Mouse (Mus musculus) urinary bladder, postnatal 14 days (tissue): ENCODE measurements around the gene Plcb2.
A peak's percentile ranks its signal among the peaks of the same experiment; 100 is the strongest.

Experiments
- DNase-seq: peaks from one replicate; pipeline ENCODE4 v3.0.0; 2021; ENCODE audit warnings: low spot score

Gene Plcb2

DNA sequence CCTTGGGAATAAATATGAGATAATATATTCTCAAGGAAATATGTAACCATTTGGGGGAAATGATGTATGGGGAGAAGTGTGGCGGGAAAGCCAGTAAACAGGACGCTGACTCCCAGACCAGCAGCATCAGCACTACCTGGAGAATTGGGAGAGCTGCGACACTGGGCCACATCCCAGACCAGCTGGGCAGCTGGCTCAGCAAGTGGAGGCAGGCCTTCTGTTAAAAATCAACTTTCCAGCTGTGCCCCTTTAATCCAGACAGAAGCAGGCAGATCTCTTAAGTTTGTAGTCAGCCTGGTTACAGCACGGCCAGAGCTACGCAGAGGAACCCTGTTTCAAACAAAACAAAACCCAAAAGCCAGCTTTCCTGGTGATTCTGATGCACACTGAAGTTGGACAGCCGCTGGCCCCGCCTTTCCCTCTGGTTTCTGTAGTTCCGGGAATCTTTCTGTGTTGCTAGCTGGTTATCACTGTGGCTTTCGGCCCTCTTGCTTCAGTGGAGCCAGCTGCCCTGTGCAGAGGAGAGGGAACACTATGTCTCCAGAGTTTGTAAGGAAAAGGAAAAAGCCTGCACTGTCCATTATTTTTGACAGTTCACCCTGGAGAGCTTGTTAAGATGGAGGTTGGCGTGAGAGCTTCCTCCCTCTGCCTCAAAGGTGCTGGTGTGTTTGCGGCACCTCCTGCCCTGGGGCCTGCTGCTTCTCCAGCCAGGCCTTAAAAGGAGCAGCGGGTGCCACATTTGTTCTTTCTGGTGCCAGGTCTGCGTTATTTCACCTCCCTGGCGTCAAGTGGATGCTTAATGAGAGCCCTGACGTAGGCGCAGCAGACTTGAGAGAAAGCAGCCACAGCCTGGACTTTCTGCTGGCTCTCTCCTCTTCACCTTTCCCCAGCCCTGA lies 23.9 kb upstream of the Plcb2 start:
- DNase-seq, result no peak

DNA sequence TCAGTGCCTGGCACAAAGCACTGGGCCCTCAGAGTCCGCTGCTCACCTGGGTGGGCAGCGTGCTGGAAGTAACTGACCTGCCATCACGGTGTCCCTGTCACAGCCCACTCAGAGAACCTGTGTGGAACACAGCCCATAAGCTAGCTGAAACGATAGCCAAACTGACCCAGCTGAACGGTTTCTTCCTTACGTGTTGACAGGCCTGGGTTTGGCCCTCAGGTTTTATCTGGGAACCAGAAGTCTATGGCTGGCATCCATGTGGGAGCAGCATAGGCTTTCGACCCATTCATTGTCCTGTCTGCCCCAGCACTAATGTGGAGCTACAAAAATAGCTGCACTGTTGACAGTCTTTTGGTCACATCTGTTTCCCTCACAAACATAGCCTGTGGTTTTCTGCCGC lies 22.2 kb upstream of the Plcb2 start:
- no peak for DNase-seq

DNA sequence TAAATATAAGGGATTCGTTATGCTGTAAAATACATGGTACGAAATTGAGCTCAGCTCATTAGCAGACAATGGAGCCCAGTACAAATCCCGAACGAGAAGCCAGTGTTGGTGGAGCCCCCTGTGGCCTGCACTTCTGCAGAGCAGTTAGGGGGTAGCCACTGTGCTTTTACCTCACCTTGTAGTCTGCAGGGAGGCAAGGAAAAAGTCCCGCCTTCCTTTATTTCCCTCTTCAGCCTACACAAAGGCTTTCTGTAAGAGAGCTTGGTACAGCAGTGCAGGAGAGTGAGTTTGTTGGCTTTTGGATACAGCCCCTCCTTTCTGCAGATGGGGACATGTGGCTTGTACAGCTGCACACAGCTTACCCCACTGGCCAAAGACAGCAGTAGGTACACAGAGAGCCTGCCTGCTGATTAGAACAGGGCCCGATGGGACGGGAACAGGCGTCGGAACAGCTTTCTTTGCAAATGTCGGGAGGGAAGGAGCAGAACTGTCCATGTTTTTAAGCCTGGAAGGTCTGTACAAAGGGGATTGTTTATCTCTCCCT lies 21.2 kb upstream of the Plcb2 start:
- no peak for DNase-seq

DNA sequence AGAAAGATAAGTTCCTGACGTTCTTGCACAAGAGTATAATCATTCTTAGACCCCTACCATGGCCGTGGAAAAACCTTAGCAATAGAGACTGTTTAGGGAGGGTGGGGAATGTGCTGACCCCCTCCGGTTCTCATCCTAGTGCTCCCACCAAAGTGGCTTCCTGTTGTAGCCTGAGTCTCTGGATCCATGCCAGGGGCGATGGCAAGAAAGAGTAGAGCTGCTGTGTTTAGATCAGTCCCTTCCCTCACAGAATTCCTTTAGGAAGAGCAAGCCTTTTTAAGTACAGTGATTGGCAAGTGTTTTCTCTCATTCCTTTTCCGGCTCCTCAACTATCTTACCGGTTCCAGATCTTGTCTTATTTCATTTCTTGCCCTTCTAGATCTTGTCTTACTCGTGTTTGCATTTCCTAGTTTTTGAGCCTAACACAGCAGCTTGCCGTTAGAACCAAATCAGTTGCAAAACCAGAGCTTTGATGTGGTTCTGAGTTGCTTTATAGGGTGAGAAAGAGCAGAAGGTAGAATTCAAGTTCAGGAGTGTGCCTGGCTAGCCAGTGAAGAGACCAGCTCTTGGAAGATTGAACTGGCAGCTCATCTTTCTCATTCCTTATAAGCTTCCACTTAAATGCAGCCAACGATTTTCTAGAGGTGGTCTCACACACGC lies 19.2 kb upstream of the Plcb2 start:
- no peak for DNase-seq

DNA sequence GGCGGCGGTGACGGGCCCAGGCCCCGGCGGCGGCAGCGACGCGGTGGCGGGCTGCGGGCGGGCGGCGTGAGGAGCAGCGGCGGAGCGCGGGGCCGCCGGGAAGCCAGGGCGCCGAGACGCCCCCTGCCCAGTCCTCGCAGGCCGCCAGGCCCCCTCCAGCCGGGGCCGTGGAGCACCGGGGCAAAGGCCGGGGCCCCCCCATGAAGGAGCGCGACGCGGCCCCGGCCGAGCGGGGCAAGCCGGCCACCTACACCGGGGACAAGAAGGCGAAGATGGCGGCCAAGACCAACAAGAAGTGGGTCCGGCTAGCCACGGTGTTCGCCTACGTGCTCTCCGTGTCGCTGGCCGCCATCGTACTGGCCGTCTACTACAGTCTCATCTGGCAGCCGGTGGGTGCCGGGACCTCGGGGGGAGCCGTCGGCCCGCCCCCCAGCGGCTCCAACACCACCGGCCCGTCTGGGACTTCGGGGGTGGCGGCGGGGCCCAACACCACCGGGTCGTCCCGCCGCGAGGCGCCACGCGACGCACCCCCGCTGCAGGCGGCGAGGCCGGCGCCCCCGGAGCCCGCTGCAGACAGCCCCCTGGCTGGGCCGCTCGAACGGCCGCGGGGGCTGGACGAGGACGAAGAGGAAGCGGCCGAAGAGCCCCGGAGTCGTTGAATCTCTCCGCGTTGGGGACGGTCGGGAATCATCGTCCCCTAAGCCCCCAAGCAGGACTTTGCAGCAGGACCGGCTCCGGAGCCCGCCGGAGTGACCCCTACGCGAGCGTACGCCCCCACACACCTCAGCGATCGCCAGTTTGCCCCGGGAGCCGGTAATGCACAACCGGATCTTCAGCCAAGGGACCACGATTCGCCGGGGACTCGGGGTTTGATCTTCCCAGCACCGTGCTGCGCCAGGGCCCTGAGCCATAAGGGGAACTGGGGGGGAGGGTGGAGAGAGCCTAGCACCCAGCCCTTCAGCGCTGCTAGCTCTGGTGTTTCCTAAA lies 18.0 kb upstream of the Plcb2 start:
- DNase-seq, result no peak

DNA sequence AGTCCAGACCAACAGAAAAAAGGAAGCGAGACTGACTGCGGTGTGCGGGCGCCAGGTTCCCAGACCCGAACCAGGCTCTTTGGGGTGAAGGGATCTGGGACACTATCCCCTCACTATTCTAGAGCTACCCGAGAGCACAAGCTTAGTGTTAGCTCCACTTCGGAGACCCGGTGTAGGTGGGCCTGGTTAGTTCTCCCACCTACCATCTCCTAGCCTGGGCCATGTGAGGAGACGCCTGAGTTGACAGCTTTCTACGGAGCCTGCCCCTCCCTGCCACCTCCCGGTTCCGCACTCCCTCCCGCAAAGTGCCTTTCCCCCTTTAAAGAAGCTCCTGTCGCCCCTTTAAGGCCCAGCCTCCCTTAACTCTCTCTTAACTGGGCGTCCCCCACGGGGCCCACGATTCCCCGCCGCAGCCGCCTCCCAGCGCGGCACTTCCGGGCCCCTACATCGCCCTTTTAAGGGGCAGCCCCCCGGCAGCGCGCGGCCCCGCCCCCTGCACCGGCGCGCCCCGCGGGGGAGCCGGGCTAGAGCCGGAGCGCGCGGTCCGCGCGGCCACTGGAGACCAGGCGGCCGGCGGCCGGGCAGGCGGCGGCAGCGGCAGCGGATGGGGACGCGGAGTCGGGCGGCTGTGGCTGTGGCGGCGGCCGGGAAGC lies 17.1 kb upstream of the Plcb2 start, which contains the start of gene Inafm2:
Gene Inafm2, plus strand, starts transcription at position 527 of the 653 bp plus-strand sequence.
- DNase-seq, result peak; percentile 90

DNA sequence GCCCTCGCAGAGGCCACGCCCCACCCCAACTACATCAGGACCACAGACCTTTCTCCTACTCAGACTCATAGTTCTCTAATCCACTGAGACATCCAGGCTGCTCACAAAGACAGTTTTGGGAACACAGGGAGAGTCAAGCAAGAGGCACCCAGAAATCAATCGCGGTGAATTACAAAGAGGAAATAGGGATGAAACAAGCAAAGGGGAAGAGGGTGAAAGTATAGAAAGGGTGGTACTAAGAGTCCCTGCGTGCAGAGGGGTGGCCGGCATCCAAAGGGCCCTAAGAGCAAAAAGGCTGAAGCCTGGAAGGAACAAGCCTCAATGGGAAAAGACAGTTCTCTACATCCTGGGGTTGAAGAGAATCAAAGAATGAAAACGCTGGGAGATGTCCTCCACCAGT lies 16.4 kb upstream of the Plcb2 start:
- no peak for DNase-seq

DNA sequence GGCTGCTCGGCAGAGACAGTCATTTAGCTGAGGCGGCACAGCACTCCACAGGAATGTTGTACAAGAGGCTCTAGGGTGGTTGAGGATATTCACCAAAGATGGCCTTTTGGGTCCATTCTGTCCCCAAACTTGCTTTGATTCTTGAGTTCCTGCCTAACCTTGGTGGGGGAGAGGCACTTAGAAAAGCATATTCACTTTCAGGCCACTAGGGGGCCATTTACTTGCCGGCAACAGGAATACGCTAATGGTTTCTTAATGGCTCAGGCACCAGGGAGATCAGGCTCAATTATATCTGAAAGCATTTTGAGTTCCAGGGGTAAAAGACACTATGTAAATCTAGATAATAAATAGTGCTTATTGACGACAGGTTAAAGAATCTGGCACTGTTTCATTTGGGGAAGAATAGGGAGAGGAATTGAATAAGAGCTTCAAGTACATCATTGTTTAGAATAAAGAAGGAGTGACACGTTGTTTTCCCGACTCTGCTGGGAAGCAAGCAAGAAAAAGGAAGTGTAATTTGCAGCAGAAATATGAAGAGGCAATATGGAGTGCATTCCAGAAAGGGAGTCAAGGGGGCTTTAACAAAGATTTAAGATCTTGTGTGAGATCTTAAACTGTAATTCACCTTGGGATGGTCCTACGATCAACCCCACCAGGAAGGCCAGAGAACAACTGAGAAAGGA lies 15.2 kb upstream of the Plcb2 start:
- DNase-seq, result no peak

DNA sequence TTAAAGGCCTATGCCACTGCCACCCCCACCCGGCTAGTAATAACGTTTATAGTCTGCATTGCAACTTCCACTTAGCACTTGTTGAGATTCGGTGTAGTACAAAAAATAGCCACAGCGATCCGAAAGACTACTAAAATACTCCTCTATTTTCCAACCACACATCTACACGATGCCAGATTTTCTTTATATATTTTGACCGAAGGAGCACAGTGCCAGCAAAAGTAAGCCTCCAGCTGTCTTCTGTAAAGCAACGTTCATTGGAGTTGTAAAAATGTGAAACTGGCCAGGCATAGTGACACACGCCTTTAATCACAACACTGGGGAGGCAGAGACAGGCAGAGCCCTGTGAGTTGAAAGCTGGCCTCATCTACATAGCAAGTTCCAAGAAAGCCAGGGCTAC lies 12.9 kb upstream of the Plcb2 start:
- DNase-seq, result no peak

DNA sequence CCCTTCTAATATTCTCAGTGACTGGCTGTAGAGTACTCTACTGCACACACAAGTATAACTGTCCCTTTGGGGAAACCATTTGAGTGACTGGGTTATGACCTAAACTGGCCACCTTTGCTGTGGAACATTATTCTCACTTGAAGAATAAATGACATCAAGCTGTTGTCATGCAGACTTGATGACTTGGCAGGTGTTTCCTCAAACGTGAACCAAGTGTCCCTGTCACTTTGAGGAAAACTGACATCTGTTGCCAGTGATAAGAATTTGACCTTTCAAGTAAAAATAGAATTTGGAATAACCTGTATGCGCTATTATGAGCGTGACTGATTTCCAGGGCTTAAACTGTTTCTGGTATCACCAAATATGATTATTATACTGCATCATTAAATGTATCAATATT lies 12.1 kb upstream of the Plcb2 start:
- DNase-seq, result no peak

DNA sequence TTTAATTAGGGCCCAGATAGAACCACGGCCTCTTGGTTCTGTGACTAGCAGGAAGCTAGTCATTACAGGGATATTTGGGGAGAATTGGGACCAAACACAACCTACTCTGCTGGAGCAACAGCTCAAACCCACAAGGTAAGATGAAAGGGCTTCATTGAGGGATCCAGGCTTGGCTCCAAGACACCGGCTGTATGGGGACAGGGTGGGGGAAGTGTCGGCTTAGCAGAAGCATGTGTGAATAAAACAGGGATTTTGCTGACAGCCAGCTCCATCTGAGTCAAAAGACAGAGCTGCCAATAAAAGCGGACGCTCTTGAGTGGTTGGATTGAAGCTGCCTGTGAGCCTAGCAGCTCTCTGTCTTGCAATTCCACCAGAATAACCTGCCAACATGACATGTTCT lies 5.1 kb upstream of the Plcb2 start:
- no peak for DNase-seq

DNA sequence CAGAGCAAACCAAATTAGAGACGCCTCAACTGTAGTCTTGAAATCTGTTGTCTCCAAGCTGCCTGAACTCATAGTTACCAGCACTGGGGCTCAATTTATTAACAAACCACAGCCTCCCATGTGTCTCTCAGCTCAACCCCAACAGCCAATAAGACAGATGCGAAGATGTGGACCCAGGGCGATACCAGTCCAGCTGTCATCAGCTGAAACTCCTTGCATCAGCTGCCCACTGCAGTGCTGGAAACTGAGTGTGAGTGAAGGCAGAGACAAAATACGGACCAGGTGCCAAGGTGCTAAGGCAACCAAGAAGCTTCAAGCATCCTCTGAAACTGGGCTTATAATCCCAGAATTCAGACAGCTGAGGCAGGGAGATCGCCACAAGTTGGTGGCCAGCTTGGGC lies 3.7 kb upstream of the Plcb2 start:
- DNase-seq, result no peak

DNA sequence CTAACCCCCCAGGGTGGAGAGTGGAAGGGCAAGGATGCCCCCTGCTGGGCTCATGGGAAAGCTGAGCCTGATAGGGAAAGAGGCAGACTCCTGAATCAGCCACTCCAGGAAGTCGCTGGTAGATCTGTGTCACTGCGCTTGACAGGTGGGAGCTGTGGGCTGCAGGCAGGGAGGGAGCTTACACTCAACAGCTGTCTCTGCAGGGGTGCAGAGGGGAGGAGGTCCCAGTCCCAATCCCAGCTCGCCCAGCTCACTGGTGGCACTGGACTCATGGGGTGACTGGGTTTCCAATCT lies 2.3 kb upstream of the Plcb2 start:
- DNase-seq, result peak; percentile 71

DNA sequence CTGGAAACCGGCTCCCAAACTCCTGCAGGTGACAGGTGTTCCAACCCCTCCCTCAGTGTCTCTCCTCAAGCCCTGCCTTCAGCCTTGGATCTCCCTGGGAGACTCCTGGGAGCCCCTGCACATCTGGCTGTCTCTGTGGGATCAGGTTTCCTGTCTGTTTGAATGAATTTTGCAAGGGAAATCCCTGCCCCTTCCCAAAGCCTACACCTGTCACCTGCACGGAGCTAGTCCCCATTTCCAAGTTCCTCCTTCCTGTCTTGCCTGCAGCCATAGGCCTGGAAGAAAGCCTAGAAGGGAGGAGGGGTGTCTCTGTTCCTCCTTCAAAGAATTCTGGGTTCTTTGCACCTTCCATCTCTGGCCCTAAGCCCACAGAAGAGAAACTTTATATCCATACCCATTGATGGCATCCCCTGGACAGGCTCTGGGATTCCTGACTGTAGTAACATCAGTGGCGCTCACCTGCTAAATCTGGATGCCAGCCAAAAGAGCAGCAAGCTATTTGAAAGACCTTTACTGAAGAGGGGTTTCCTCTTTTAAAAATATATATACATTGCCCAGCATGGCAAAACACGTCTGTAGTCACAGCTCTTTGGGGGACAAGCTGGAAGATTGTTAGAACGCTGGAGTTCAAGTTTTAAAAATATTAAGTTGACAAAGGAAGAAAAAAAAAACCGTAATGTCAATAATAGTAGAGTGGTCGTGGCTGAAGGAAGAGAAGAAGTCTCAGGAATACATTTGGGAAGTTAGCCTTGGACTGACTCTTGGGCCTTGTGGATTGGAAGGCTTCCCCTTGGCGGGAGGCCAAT lies 1.8 kb upstream of the Plcb2 start:
- no peak for DNase-seq

DNA sequence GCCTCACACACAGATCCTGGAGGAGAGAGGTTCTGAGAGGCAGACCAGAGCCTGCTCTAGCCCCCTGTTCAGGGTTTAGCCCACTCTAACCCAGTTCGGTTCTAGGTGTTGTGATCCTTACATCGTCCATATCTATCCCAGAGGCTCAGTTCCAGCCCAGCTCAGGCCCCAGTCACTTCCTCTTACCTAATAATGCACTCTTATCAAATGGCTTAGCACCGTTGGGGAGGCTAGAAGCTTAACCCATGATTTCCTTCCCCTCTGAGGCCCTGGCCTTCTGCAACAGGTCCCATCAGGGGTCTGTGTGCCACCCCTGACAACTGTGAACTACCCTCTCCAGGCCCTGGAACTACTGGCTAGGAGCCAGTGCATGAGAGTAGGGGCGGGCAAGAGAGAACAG lies 956 bp upstream of the Plcb2 start:
- DNase-seq, result no peak

DNA sequence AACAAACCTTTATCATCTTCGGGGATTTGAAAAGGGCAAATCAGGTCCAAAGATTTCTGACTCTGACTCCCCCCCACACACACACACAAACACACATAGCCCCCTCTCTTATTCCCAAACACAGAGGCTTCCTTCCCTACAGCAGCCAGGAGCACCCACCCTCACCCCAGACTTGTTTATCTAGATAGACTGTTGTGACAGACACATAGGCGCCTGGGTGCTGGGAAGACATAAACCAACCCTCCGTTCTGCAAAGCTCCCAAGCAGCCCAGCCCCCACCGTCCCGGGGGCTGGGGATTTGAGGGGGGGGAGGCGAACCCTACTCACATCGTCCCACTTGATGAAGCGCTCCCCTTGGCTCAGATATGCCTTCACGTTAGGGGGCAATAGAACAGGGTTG lies 327 bp downstream of the Plcb2 start:
- no peak for DNase-seq

DNA sequence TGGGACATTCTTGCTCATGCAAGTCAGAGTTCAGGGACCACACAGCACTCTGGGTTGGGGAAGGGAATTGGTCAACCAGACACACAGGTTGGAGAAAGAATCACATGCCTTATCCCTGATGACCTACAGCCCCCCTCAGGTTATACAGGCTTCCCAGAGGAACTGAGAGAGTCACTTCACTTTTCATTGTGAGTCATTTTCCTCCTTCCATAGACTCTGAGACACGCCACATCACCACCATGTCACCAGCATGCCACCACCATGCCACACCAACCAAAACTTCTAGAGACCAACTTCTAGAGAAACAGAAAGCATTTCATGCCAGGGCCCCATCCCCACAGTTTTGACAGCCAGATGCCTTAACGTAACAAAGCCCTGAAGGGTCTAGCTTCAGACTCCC lies 1.4 kb downstream of the Plcb2 start:
- DNase-seq, result no peak

DNA sequence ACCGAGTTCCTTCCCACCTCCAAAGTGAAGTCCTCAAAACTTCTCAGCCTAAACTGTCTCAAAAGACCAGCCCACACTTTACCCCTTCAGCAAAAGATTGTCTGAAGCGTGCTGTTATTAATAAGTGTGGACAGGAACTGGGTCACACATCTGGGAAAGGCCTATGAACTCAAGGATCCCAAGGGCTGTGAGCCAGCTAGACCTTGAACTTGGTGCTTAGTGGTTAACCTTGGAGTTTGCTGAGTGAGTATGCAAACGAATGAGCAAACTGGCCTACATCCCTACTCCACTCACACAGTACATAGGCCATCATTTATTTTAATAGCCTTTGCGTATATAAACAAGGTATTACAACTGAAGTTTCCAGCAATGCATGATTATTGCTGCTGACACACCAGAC lies 2.7 kb downstream of the Plcb2 start:
- DNase-seq, result no peak

DNA sequence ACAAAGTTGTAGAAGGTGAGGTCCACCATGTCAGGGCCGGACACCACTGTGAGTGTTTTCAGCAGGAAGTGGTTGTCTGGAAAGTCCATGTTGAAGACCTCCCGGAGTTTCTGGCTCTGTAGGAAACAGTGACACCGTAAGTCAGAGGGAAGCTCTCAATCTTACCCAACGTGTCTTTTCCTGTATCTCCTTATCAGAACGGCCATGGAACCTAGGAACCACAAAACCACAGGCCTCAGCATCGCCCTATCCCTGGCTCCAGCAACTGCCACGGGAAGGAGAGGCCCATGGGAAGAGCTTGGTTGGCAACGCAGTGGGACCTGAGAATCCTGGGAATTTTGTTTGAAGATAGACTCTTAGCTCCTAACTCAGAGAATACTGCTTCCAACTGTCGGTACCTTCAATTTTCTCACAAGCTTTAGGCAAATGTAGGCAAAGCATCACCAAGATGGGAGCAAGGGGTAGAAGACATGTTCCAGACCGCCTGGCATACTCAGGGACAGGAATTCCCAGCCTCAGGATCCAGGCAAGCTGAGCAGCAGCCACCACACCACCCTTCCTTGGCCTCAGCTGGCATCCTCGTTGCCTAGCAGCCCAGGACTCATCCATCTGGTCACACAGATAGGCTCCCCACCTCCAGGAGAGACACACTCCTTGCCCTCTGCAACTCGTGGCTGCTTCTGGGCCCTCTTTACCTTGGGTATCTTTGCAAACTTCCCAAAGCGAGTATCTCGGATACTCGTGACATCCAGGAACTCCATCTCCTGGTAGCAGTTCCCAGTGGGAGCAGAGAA lies 4.3 kb downstream of the Plcb2 start:
- no peak for DNase-seq

DNA sequence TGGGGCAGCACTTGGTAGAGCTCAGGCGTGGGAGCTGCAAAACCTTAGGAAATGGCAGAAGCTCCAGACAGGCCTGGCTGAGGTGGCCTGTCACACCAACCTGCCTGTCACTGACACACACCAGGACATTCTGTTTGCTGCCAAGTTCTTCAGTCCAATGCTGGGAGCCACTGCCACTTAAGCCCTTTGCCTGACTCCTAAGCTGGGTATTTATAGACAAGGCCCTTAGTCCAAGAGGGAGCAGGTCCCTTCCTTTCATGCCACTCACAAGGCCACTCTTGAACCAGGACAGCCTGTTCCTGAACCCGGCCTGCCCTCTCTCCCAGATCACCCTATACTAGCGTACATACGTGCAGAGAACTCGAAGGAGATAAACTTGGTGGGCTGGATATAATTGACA lies 11.6 kb downstream of the Plcb2 start:
- DNase-seq, result no peak
